In genomic region chr15:98804054-98804453, GRCm38 (mm10) we compare ENCODE assay signal across 8 mouse cellular contexts. TPM values are rescaled to one million over a fixed set of nuclear protein-coding genes. Genes with fewer than 3 reads are reported as not detected.
A peak's percentile ranks its signal among the peaks of the same experiment; 100 is the strongest.
DNase-seq lines count a peak whose midpoint lies in the region; ATAC-seq lines count a peak whose summit lies in the region.

No protein-coding gene starts in this region.

- peaks cover 50% of the 10 kb centered on the region for H3K4me1 ChIP-seq in hindbrain, embryonic 15.5 days (replicated peaks)

- H3K27ac ChIP-seq in hindbrain, embryonic 15.5 days (replicated peaks) = no peak overlapping the region

- H3K9me3 ChIP-seq in hindbrain, embryonic 15.5 days = no peaks in the 10 kb centered on the region

- H3K36me3 ChIP-seq in hindbrain, embryonic 15.5 days = no peaks in the 10 kb centered on the region

- peak; percentile 75 for DNase-seq in R1 (ENCODE audit: low read depth, low spot score)
- peak; percentile 95 to 96 for DNase-seq in cerebellum, postnatal 14 days
- DNase-seq in gastrocnemius, adult 18-20 months (ENCODE audit: low spot score) = peak; percentile 81
- DNase-seq in layer of hippocampus, postnatal 36 days = peak; percentile 89 to 90
- peak; percentile 89 for DNase-seq in lung, postnatal 14 days
- peak; percentile 29 for DNase-seq in retina, adult 2 months (ENCODE audit: low read depth, low spot score)
- DNase-seq in thymus, postnatal 4 days = peak; percentile 90

- H3K4me3 ChIP-seq in hindbrain, embryonic 15.5 days = peak overlapping the region; percentile 23

- H3K4me2 ChIP-seq in hindbrain, embryonic 15.5 days = peak overlapping the region; percentile 52

- H3K9ac ChIP-seq in hindbrain, embryonic 15.5 days = no peak overlapping the region

- WGBS in hindbrain, embryonic 15.5 days = under 1% methylated on average over 32 of the region's 32 CpGs

- H3K27me3 ChIP-seq in hindbrain, embryonic 15.5 days = peaks cover 86% of the 10 kb centered on the region

- no peak for ATAC-seq in hindbrain, embryonic 15.5 days (ENCODE audit: low FRiP score, low read depth)

RNA-seq across cellular contexts. Expression of gene Ddn, which starts 5.2 kb away (rescaled TPM):
- total RNA-seq in gastrocnemius, adult 18-20 months (2021) = under 1 TPM; 0.36 to 0.57 TPM
- polyA plus RNA-seq in hindbrain, embryonic 15.5 days (2015; fragmentation: Nextera tagmentation; extraction: Ambion mirVana) = 0.34 and 0.48 TPM in 2 replicates
- total RNA-seq in layer of hippocampus, postnatal 36 days (2021) = 1,000 to 10,000 TPM; 1,665 to 1,670 TPM

RNA-seq across cellular contexts. Expression of gene Wnt1, which starts 14.4 kb away (rescaled TPM):
- total RNA-seq in gastrocnemius, adult 18-20 months (2021) = not detected
- 1.9 and 2.5 TPM in 2 replicates for polyA plus RNA-seq in hindbrain, embryonic 15.5 days (2015; fragmentation: Nextera tagmentation; extraction: Ambion mirVana)
- total RNA-seq in layer of hippocampus, postnatal 36 days (2021) = not detected

RNA-seq across cellular contexts. Expression of gene Wnt10b, which starts 26.1 kb away (rescaled TPM):
- 1 to 10 TPM in 1 of 2 experiments, under 1 TPM in 1; 0.57 to 1.4 TPM for total RNA-seq in gastrocnemius, adult 18-20 months (2021)
- polyA plus RNA-seq in hindbrain, embryonic 15.5 days (2015; fragmentation: Nextera tagmentation; extraction: Ambion mirVana) = not detected in 2 replicates
- total RNA-seq in layer of hippocampus, postnatal 36 days (2021) = under 1 TPM; 0.42 to 0.61 TPM

RNA-seq across cellular contexts. Expression of gene Prkag1, which starts 27.3 kb away (rescaled TPM):
- total RNA-seq in gastrocnemius, adult 18-20 months (2021) = 10 to 100 TPM; 48.1 to 49.6 TPM
- 73.4 and 75.3 TPM in 2 replicates for polyA plus RNA-seq in hindbrain, embryonic 15.5 days (2015; fragmentation: Nextera tagmentation; extraction: Ambion mirVana)
- total RNA-seq in layer of hippocampus, postnatal 36 days (2021) = 10 to 100 TPM; 49.0 to 52.5 TPM

RNA-seq across cellular contexts. Expression of gene Arf3, which starts 41.0 kb away (rescaled TPM):
- total RNA-seq in gastrocnemius, adult 18-20 months (2021) = 1 to 10 TPM; 8.1 to 9.0 TPM
- 100.0 and 107 TPM in 2 replicates for polyA plus RNA-seq in hindbrain, embryonic 15.5 days (2015; fragmentation: Nextera tagmentation; extraction: Ambion mirVana)
- 100 to 1,000 TPM; 792 to 841 TPM for total RNA-seq in layer of hippocampus, postnatal 36 days (2021)

Comparison
In these comparisons a context has a peak if more than half of its experiments do, and no peak if none do; other contexts are left out.
1. DNase-seq: peak in every context shown above with its lines; median percentile 96 in cerebellum, postnatal 14 days; 90 in thymus, postnatal 4 days; 90 in layer of hippocampus, postnatal 36 days; 89 in lung, postnatal 14 days; 81 in gastrocnemius, adult 18-20 months; 75 in R1; 29 in retina, adult 2 months.
2. RNA of gene Ddn, which starts 5.2 kb away (total RNA-seq): 1,665 to 1,670 TPM in layer of hippocampus, postnatal 36 days; 0.36 to 0.57 TPM in gastrocnemius, adult 18-20 months; every median in the first group is over 1,000 times any median in the second.